Mouse (Mus musculus) CH12.LX (cell line): ENCODE measurements around the gene Rp9.

Experiments
- CTCF ChIP-seq, 2 experiments: IDR thresholded peaks in 1 of 2; conservative IDR thresholded peaks in 1 of 2; 2 replicates each; pipeline ENCODE4 v1.5.1; 2011 to 2012; ENCODE audit warnings: low read depth in 2 of 2, low read length in 2 of 2, improper control_type of control experiment in 1 of 2, inconsistent platforms in 1 of 2, mild to moderate bottlenecking in 1 of 2, moderate library complexity in 1 of 2
- EP300 ChIP-seq: IDR thresholded peaks from 2 replicates; pipeline ENCODE4 v1.6.1; 2011; ENCODE audit warnings: low read length, improper control_type of control experiment
- ETS1 ChIP-seq: conservative IDR thresholded peaks from 2 replicates; pipeline ENCODE4 v1.6.1; 2012; ENCODE audit warnings: low read depth, mild to moderate bottlenecking, inconsistent platforms, low read length, improper control_type of control experiment, moderate library complexity
- HCFC1 ChIP-seq: IDR thresholded peaks from 2 replicates; pipeline ENCODE4 v1.6.1; 2012; ENCODE audit warnings: low read depth, mild to moderate bottlenecking, inconsistent platforms, low read length, improper control_type of control experiment
- JUND ChIP-seq: conservative IDR thresholded peaks from 2 replicates; pipeline ENCODE4 v1.6.1; 2011; ENCODE audit warnings: low read depth, low read length, improper control_type of control experiment
- MAX ChIP-seq: IDR thresholded peaks from 2 replicates; pipeline ENCODE4 v1.6.1; 2011; ENCODE audit warnings: low read length, improper control_type of control experiment
- POLR2A ChIP-seq: IDR thresholded peaks from 2 replicates; pipeline ENCODE4 v1.6.1; 2011; ENCODE audit warnings: low read depth, mild to moderate bottlenecking, improper control_type of control experiment, low read length
- USF2 ChIP-seq: conservative IDR thresholded peaks from 2 replicates; pipeline ENCODE4 v1.6.1; 2011; ENCODE audit warnings: low read depth, low read length, improper control_type of control experiment

DNA sequence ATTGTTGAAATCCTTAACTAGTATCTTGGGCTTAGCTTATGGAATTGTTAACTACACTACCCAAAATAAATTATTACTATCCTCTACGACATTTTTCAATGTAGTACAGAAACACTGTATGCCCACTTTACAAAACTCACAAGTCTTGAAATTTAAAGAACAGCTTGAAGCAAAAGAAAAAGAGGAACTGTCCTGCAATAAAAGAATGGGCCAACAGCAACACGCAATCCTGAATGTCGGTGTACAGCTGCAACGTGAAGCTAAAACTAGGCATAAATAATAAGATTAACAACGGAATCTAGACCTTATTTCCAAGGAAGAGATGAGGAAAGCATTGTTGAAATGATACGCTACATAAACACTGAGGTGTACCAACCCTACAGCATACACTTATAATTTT lies 81.6 kb downstream of the Rp9 start:
- TF ChIP-seq MAX (no peak), HCFC1 (no peak), JUND (no peak), CTCF (conservative IDR thresholded peaks at IDR 0.05 in 1 of 2, IDR thresholded peaks at IDR 0.05 in 1 of 2; ENCODE audit: low read depth in 2 of 2, low read length in 2 of 2) (no peak), EP300 (no peak; the same call in 1 of the 2 replicates), USF2 (no peak), ETS1 (no peak), POLR2A (no peak)
